Mouse (Mus musculus) T-helper 2 cell (primary cell): ENCODE measurements around the gene Cdkn2d.
"Not testable (repeated sequence)": the region's sequence is repeated elsewhere in the genome, so short reads cannot be mapped to it uniquely, and the experiment has no call there.

ENCODE experiments used
- in situ Hi-C: fragments of 300-600 bp; cut with MboI, MseI; formaldehyde crosslinking; loops from one replicate; pipeline ENCODE4 v1.15.1; 2025; ENCODE audit warnings: high pct_unique_total_duplicates

The Cdkn2d gene

GRCm38 (mm10) chr9:21318792-21319191 lies 27.6 kb upstream of the Cdkn2d start:
- in situ Hi-C loops = loop anchor here (5.0 kb wide), 1 partner anchor 34 kb away; no protein-coding TSS in a partner anchor

GRCm38 (mm10) chr9:21316696-21317095 lies 25.5 kb upstream of the Cdkn2d start:
- in situ Hi-C loops = loop anchor here (5.0 kb wide), 1 partner anchor 36 kb away; no protein-coding TSS in a partner anchor

- in situ Hi-C loops = loop anchor here (5.0 kb wide), 1 partner anchor 37 kb away; no protein-coding TSS in a partner anchor
These were observed 24.2 kb upstream of the Cdkn2d start for GRCm38 (mm10) chr9:21315421-21315820.

- in situ Hi-C loops = loop anchor here (5.0 kb wide), 1 partner anchor 38 kb away; no protein-coding TSS in a partner anchor
These were observed 23.3 kb upstream of the Cdkn2d start for GRCm38 (mm10) chr9:21314367-21315140.

GRCm38 (mm10) chr9:21313394-21313793 lies 22.2 kb upstream of the Cdkn2d start:
- in situ Hi-C loops = no loop called here

- in situ Hi-C loops = no loop called here
These were observed 20.9 kb upstream of the Cdkn2d start, which contains the start of gene Ap1m2 for GRCm38 (mm10) chr9:21312134-21312533. Ap1m2 (minus strand) TSS chr9:21312337.

- in situ Hi-C loops = no loop called here
These were observed 20.5 kb upstream of the Cdkn2d start for GRCm38 (mm10) chr9:21311695-21312094.

- in situ Hi-C loops = no loop called here
These were observed 18.0 kb upstream of the Cdkn2d start for GRCm38 (mm10) chr9:21309150-21309741.

GRCm38 (mm10) chr9:21305065-21305464 lies 13.9 kb upstream of the Cdkn2d start:
- in situ Hi-C loops = no loop called here

- in situ Hi-C loops = no loop called here
These were observed 7.8 kb upstream of the Cdkn2d start for GRCm38 (mm10) chr9:21299014-21299413.

- in situ Hi-C loops = no loop called here
These were observed 1.1 kb upstream of the Cdkn2d start for GRCm38 (mm10) chr9:21292271-21292670.

GRCm38 (mm10) chr9:21291868-21292267 lies 661 bp upstream of the Cdkn2d start:
- in situ Hi-C loops = not testable (repeated sequence)

GRCm38 (mm10) chr9:21290589-21290988 lies 618 bp downstream of the Cdkn2d start:
- in situ Hi-C loops = no loop called here

GRCm38 (mm10) chr9:21289337-21289671 lies 1.9 kb downstream of the Cdkn2d start:
- in situ Hi-C loops = loop anchor here (5.0 kb wide), 1 partner anchor 57 kb away; no protein-coding TSS in a partner anchor

GRCm38 (mm10) chr9:21288404-21289336 lies 2.5 kb downstream of the Cdkn2d start:
- in situ Hi-C loops = loop anchor here (5.0 kb wide), 1 partner anchor 56 kb away; no protein-coding TSS in a partner anchor

GRCm38 (mm10) chr9:21287571-21288402 lies 3.4 kb downstream of the Cdkn2d start, which contains the start of gene Kri1:
Kri1 (minus strand) TSS chr9:21287969.
- in situ Hi-C loops = loop anchor here (5.0 kb wide), 1 partner anchor 55 kb away; no protein-coding TSS in a partner anchor

GRCm38 (mm10) chr9:21286753-21287152 lies 4.5 kb downstream of the Cdkn2d start:
- in situ Hi-C loops = loop anchor here (5.0 kb wide), 1 partner anchor 54 kb away; no protein-coding TSS in a partner anchor

GRCm38 (mm10) chr9:21283994-21284393 lies 7.2 kb downstream of the Cdkn2d start:
- in situ Hi-C loops = no loop called here

GRCm38 (mm10) chr9:21283591-21283990 lies 7.6 kb downstream of the Cdkn2d start:
- in situ Hi-C loops = no loop called here

GRCm38 (mm10) chr9:21277776-21278175 lies 13.4 kb downstream of the Cdkn2d start:
- in situ Hi-C loops = no loop called here

GRCm38 (mm10) chr9:21276307-21276706 lies 14.9 kb downstream of the Cdkn2d start:
- in situ Hi-C loops = no loop called here
